Mouse (Mus musculus) cerebellum, adult 2 months (tissue): ENCODE data around the gene Zdhhc5. TPM values are rescaled to one million over a fixed set of nuclear protein-coding genes. Genes with fewer than 3 reads are reported as not detected.

ENCODE experiments used
- DNase-seq, 2 experiments: peaks; one replicate each; pipeline ENCODE4 v3.0.0; 2021
- H3K27ac ChIP-seq: fragments of 200-500 bp; 2 replicates; pipeline ENCODE4 v1.5.1; 2012; ENCODE audit warnings: low read length, control low read depth, inconsistent platforms; ENCODE audit not compliant: insufficient read depth
- H3K27me3 ChIP-seq: fragments of 200-500 bp; 2 replicates; pipeline ENCODE4 v1.6.1; 2012; ENCODE audit warnings: inconsistent platforms, mild to moderate bottlenecking, low read length, moderate library complexity; ENCODE audit not compliant: control insufficient read depth, insufficient read depth
- H3K4me1 ChIP-seq: fragments of 200-500 bp; 2 replicates; pipeline ENCODE4 v1.6.1; 2011; ENCODE audit warnings: low read length; ENCODE audit not compliant: control insufficient read depth, insufficient read depth
- H3K4me3 ChIP-seq: fragments of 200-500 bp; replicated peaks from 2 replicates; pipeline ENCODE3; 2011; ENCODE audit warnings: mild to moderate bottlenecking, low read depth, low read length, control low read depth; ENCODE audit not compliant: insufficient read depth
- CTCF ChIP-seq: fragments of 200-500 bp; IDR thresholded peaks from 2 replicates; pipeline ENCODE4 v1.5.1; 2011; ENCODE audit warnings: low read depth, mild to moderate bottlenecking, control low read depth, low read length, moderate library complexity, borderline replicate concordance; ENCODE audit not compliant: insufficient read depth
- POLR2A ChIP-seq: fragments of 200-500 bp; IDR thresholded peaks from 2 replicates; pipeline ENCODE4 v1.6.1; 2011; ENCODE audit warnings: low read length, control low read depth, borderline replicate concordance; ENCODE audit not compliant: insufficient read depth
- WGBS: fragments of 180-500 bp; shearing (Covaris S2); methylation state at CpG from one replicate; pipeline ENCODE4 v1.1.7; 2018; 5-methylcytosine and 5-hydroxymethylcytosine counted together
- polyA plus RNA-seq: library from polyadenylated mRNA; depleted of rRNA; stranded (reverse); fragments of >200 nt; gene quantifications from 2 replicates; pipeline ENCODE4 v1.2.3, GENCODE M21; 2012

The Zdhhc5 gene
- polyA plus RNA-seq, 1 experiment: 37.4 TPM

DNA sequence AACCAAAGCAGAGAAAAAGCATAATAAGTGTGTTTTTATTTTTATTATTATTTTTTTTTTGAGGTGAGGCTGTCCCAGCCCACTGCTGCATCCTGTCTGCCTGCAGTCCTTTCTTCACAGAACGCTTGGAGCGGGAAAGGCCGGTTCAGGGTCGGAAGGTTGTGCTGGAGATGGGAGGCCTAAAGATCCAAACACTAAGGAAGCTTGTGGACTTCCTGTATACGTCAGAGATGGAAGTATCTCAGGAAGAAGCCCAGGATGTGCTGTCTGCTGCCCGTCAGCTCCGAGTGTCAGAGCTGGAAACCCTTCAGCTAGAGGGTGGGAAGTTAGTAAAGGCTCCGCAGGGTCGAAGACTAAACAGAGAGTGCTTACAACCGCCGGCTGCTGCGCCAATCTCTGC lies 48.9 kb downstream of the Zdhhc5 start:
- DNase-seq: no peak
- no peaks in the 10 kb centered on the region for H3K27me3 ChIP-seq
- no peak overlapping the region for H3K4me3 ChIP-seq
- H3K4me1 ChIP-seq: peaks cover 2% of the 10 kb centered on the region; the same call in 1 of the 2 replicates
- WGBS: 72% methylated on average over 12 of the region's 12 CpGs
- no peak overlapping the region for H3K27ac ChIP-seq
- TF ChIP-seq POLR2A (no peak), CTCF (no peak)

DNA sequence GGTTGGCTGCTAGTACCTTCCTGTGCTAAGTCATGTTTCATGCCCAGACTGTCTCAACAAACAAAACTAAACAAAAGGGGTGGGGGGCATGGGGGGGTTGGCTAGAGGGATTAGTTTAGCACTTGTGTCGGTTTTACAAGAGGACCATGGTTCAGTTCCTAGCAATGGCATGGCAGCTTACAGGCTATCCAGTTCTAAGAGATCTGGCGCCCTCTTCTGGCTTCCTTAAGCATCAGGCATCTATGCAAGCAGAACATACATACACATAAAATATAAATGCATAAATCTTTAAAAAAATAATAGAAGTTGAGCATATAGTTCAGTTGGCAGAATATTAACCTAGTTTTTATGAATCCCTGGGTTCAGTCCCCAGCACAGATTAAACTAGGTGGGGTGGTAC lies 52.1 kb downstream of the Zdhhc5 start:
- 19% methylated on average over 2 of the region's 2 CpGs for WGBS
- H3K4me3 ChIP-seq: no peak overlapping the region
- no peaks in the 10 kb centered on the region for H3K4me1 ChIP-seq
- no peaks in the 10 kb centered on the region for H3K27me3 ChIP-seq
- TF ChIP-seq POLR2A: no peak
- TF ChIP-seq CTCF: no peak
- no peak for DNase-seq
- no peak overlapping the region for H3K27ac ChIP-seq

DNA sequence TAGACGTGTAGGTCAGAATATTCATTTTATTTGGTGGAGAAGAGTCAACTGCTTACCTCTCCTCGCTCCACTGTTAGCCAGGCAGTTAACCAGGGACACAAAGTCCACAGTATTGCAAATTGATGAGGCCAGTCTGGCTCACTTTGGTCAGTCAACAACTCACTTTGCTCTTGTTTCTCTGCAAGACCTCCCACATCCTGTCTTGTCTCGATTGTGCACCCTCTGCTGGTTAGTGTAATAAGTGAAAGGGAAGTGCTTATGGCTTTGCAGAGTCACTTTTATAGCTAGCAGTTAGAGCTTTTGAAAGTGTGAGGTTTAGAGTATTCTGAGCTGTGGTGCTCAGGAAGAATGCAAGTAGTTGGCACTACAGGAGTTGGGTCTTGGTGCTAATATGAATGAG lies 54.7 kb downstream of the Zdhhc5 start:
- DNase-seq: no peak
- TF ChIP-seq POLR2A (no peak), CTCF (no peak)
- H3K4me1 ChIP-seq: no peaks in the 10 kb centered on the region
- 48% methylated on average over 3 of the region's 3 CpGs for WGBS
- H3K27me3 ChIP-seq: no peaks in the 10 kb centered on the region
- H3K27ac ChIP-seq: no peak overlapping the region
- H3K4me3 ChIP-seq: no peak overlapping the region

DNA sequence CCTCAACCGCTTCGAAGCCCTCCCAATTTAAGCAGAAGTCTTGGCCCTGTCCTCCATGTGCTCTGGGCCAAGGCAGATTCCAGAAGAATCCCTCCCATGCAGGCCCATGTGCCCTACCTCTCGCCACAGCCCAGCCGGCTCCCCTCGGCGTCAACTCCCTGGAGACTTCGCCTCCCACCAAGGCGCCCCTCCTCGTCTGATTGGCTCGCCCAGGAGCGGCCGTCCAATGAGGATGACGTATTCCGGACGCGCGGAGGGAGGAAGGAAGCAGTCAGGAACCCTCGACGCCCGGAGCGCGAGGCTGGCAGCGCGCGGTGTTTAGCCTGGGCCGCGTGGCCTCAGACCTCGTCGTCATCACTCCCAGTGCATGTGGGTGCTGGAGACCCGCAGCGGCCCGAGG lies 56.2 kb downstream of the Zdhhc5 start, which contains the start of gene Btbd18:
Gene Btbd18 (plus strand): TSS at position 274 of the 400 bp plus-strand sequence.
- no peak for TF ChIP-seq CTCF
- TF ChIP-seq POLR2A: no peak
- H3K4me3 ChIP-seq: no peak within 1 kb of the TSS
- no peaks in the 10 kb centered on the region for H3K4me1 ChIP-seq
- H3K27ac ChIP-seq: no peak within 1 kb of the TSS
- no peaks in the 10 kb centered on the region for H3K27me3 ChIP-seq
- WGBS: 93% methylated on average over 32 of the region's 32 CpGs
- no peak for DNase-seq

DNA sequence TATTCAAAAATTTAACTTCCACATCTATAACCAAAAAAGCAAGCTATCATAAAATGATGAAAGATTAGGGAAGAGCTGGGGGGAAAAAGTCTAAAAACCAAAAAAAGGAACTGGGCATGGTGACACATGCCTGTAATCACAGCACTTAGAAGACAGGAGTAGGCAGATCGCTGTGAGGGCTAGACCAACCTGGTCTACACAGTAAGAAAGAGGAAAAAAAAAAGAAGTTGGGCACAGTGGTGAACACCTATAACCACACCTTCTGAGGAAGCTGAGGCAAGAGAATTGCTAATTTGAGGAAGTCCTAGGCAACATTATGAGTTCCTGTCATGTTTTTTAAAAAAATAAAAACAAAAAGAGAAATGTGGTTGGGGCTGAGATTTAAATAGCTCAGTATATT lies 59.1 kb downstream of the Zdhhc5 start:
- DNase-seq: no peak
- Histone ChIP-seq H3K4me1 (no peaks in the 10 kb centered on the region), H3K4me3 (no peak overlapping the region), H3K27me3 (no peaks in the 10 kb centered on the region), H3K27ac (no peak overlapping the region)
- 65% methylated on average over 1 of the region's 1 CpGs for WGBS
- TF ChIP-seq POLR2A (no peak), CTCF (no peak)

DNA sequence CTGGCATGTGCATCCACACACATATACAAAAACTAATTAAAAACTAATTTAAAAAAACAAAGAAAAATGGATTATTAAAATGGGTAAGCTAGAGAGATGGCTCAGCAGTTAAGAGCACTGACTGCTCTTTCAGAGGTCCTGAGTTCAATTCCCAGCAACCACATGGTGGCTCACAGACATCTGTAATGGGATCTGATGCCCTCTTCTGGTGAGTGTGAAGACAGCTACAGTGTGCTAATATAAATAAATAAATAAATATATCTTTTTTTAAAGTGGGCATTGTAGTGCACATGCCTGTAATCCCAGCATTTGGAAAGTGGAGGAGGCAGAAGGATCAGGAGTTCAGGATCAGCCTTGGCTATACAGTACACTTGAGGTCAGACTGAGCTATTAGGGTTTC lies 61.6 kb downstream of the Zdhhc5 start:
- Histone ChIP-seq H3K27me3 (no peaks in the 10 kb centered on the region), H3K4me3 (no peak overlapping the region), H3K27ac (no peak overlapping the region), H3K4me1 (no peaks in the 10 kb centered on the region; the same call in 1 of the 2 replicates)
- DNase-seq: no peak
- TF ChIP-seq CTCF (no peak), POLR2A (no peak)

DNA sequence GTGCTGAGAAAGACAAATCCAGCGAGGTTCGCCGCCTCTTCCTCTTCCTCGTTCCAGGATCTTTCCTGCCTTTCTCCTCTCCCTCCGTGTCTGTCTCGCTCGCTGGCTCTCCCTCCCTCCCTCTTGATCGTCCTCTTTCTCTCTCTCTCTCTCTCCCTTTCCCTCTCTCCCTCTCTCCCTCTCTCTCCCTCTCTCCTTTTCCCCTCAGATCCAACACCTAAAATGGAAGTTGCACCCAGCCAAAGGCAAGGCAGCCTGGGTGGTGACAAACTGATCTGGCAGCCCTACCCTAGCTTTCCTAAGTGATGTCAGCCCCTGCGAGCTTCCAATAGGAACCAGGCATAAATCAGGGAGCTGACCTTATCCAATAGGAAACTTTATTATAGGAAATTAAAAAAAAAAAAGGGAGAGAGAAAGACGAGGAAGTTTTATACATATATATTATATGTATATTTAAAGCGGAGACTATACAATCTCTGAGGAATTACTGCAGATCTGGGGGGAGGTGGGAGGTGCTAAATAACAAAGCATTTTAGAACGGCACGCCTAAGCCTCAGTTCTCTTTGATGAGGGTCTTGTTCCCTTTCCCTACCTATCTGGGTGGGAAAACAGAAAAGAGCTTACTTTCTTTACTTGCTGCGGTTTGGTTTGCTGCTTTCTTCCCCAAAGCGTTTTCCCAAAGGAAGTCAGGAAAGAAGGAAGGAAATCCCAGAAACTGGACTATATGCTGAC lies 64.3 kb downstream of the Zdhhc5 start, which contains the start of gene Ctnnd1:
Gene Ctnnd1 (minus strand): TSS at position 302 of the 732 bp plus-strand sequence.
- Histone ChIP-seq H3K27me3 (no peaks in the 10 kb centered on the region), H3K4me1 (no peaks in the 10 kb centered on the region; the same call in 1 of the 2 replicates), H3K27ac (peak within 1 kb of the TSS; percentile 99), H3K4me3 (peak within 1 kb of the TSS; percentile 88)
- DNase-seq: peak; percentile 85 to 93
- under 1% methylated on average over 15 of the region's 15 CpGs for WGBS
- no peak for TF ChIP-seq CTCF
- TF ChIP-seq POLR2A: peak; percentile 90; the same call in 1 of the 2 replicates

DNA sequence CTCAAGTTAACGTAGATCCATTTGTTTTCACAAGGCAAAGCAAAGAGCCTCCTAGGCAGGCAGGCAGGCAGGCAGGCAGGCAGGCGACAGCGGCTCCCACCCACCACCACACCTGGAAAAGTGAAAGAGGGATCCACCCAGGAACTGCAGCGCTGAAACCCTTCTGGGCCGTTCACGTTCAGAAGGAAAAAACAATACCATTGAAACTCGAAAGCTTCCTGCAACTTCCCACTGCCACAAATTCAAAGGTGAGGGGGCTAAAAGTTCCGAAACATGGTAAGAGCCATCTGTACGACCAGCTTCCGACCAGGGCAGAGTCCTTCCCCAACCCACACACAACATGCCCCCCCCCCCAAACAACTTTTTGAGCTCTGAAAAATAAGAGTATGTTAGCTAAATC lies 65.3 kb downstream of the Zdhhc5 start:
- H3K4me3 ChIP-seq: peak overlapping the region; percentile 88
- 0% methylated on average over 10 of the region's 10 CpGs for WGBS
- H3K27me3 ChIP-seq: no peaks in the 10 kb centered on the region
- H3K27ac ChIP-seq: no peak overlapping the region
- no peaks in the 10 kb centered on the region; the same call in 1 of the 2 replicates for H3K4me1 ChIP-seq
- TF ChIP-seq POLR2A (no peak), CTCF (no peak)
- DNase-seq: peak in 1 of 2 experiments; percentile 34
